Mouse (Mus musculus) frontal cortex, postnatal 25 days (tissue): ENCODE results near the gene Ccdc40.

Experiments
- DNase-seq, 2 experiments: peaks; one replicate each; pipeline ENCODE4 v3.0.0; 2022; ENCODE audit warnings: low spot score in 2 of 2

Ccdc40 gene

GRCm38 (mm10) chr11:119208870-119209370, 19.5 kb upstream of the Ccdc40 start:
- no peak for DNase-seq

DNA sequence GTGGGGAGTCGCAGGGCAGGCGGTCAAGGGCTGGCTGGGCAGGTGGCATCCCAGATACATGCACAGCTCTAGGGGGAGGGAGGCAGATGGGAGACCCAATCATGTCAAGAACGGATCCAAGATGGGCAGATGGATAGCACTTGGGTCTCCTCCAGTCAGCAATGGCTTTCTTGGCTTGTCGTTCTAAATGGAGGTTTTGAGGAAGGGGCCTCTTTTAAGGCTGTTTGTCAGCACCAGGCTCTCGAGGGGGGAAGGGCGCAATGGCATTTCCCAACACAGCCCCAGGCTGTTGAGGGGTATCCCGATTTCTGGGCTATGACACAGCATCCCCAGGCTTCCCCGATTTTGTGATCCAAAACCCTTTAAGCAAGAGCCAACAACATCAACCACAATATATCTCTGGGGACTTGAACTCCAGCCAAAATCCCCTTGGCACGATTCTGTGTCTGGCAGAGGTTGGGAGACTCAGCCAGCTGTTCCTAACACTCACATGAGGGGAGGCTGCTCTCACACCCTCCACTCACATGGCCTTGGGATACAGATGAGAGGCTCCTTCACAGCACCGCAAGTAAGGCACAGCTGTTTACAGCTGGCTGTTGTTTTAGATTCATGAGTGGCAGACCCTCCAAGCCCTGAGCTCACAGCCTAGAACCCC, 18.9 kb upstream of the Ccdc40 start:
- DNase-seq = no peak

GRCm38 (mm10) chr11:119210321-119211100, 17.9 kb upstream of the Ccdc40 start:
- DNase-seq = peak in 1 of 2 experiments; percentile 55

GRCm38 (mm10) chr11:119211604-119212309, 16.6 kb upstream of the Ccdc40 start:
- DNase-seq = no peak

GRCm38 (mm10) chr11:119213166-119213885, 15.0 kb upstream of the Ccdc40 start:
- DNase-seq = no peak

DNA sequence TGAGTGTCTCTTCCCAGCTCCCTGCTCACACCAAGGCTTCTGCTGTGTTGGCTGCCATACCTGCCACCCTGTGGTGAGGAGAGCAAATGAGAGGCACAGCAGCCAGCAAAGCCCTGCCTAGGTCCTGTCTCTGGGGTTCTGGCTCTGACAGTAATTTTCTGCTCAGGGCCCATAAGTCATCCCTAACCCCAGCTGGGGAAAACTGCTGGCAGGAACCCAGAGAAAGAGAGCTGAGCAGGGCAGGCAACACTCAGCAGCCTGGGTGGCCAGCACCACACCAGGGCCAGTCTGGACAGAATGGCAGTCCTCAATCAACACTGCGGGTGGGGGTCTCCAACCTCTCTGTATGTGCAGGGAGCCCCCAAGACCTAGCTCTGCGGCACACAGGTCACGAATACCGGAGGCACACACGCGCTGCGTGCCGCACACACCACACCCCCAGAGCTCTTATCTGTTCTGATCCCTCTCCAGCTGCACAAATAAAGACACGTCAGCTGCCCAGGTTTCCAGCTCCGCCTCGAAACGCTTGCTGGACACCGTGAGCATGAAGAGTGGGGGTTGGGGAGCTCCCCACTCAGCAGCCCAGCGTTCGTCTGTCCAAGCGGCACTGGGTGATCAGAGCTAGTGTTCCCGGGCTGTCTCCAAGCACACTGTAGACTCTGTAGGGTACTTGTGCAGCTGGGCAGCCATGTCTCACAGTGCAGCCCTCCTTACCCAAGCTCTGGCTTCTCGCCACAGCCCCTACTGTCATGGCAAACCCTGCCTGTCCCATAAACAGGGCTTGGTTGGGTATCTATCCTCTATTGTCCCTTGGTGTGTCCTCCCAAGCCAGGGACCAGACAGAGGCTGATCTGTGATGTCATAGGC, 13.1 kb upstream of the Ccdc40 start:
- no peak for DNase-seq

GRCm38 (mm10) chr11:119215905-119216507, 12.4 kb upstream of the Ccdc40 start:
- no peak for DNase-seq

- DNase-seq = no peak
These were observed 10.5 kb upstream of the Ccdc40 start for GRCm38 (mm10) chr11:119217861-119218260.

- peak in 1 of 2 experiments; percentile 40 for DNase-seq
These were observed 8.4 kb upstream of the Ccdc40 start for GRCm38 (mm10) chr11:119219816-119220465.

DNA sequence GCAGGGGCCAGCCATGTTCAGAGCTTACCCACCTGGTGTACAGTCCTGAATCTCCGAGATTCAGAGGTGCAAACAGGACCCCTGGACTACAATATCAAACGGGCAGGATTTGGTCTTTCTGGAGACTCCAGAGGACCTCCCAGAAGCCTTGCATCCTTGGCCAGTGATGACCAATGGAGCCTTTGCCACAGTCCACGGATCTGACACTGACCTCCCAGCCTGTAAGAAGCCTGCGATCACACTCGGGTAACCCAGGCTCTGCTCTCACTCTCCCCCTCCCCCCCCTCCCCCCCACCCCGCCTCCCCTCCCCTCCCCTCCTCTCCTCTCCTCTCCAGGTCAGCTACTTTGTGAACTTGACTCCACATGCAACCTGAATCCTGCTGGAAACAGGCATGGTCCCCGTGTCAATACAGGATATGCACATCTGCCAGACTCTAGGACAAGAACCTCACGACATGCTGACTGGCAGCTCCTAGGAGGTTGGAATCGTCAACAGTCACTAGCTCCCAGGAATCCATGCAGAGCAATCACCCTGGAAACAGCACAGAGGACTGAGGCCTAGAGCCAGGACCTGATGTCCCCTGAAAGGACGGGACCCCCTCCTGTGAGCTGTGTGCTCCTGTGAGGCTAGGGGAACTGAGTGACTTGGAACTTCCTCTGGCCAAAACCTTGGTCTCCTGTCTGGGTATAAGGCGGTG, 6.4 kb upstream of the Ccdc40 start:
- DNase-seq = no peak

DNA sequence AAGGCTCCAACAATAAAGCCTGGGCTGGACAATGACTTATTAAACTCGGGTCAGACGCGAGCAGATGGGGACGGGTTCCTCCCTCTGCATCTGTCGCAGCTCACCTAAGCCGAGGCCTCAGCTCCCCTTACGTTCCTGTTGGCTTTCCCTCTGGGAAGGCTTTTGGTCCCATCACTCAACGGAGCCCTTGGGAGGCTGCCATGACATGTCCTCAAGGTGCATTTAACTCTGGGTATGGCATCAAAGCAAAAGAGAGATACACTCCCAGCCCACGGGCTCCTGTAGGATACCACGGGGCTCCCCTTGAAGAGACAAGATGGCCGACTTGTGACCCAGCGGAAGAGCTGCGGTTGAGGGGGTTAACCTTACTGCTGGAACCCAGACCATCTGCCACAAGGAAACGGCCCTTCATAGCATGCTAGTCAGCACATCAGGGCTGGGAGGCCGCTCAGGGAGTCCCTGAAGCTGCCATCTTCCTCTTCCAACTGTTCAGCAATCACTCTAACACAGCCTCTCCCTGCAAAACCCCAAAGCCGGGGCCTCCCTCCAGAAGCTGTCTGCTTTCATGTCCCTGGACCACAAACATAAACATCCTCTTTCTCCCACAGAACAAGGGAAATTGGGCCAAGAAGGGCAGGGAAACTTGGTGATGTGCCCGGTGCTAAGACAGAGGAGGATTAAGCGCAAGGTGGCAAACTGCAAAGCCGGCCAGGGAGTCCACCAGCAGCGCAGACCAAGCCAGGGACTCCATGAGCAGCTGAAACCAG, 5.1 kb upstream of the Ccdc40 start:
- no peak for DNase-seq

DNA sequence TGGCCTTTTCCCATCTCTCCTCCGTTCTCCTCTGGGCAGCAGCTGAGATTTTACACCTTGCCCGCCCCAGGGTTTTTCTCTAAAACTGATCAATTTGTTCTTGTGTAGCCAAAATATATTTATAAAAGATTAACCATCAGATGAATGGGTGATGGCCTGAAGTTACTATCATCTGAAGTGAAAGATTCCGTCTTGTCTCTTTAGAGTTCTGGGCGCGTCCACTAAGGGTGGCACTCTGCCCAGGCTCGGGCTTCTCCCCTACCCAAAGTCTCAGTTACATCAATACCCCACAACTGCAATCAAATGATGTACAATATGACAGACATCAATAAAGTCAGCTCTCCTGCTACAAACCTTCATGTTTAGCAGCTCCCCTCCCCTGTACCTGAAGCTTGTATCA, 3.4 kb upstream of the Ccdc40 start:
- no peak for DNase-seq

DNA sequence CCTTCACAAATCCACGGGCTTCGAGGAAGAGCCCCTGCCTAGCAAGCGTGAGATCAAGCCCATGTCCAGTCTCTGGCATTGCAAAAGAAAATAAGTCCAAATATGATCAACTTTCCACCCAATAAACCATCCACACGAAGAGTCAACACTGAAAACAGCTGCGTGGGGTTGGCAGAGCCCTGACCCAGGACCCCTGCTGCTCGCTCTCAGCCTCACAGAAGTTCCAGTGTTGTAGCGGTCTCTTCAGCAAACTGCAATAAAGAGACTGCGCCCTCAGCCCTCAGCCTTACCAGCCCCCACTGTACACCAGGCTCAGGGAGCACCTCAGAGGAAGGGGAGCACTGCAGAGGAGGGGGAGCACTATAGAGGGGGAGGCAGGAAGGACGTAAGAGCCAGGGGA, 2.7 kb upstream of the Ccdc40 start:
- DNase-seq = no peak

DNA sequence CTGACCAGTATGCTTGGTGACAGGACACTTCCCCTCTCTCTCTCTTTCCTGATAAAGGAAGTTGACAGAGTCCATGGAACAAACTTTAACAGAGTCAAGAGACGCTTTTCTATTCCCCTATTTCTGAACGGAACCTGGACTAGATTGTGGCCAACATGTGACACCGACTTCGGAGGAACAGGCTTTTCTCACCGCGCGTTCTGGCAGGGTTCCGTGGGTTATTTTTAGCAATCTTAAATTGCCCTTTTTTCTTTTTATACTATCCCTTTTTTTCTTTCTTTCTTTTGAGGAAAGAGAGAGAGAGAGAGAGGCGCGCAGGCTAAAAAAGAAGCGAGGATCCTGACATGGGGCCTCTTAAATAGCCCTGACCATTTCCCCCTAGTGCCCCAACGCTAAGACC, 781 bp upstream of the Ccdc40 start:
- DNase-seq = no peak

DNA sequence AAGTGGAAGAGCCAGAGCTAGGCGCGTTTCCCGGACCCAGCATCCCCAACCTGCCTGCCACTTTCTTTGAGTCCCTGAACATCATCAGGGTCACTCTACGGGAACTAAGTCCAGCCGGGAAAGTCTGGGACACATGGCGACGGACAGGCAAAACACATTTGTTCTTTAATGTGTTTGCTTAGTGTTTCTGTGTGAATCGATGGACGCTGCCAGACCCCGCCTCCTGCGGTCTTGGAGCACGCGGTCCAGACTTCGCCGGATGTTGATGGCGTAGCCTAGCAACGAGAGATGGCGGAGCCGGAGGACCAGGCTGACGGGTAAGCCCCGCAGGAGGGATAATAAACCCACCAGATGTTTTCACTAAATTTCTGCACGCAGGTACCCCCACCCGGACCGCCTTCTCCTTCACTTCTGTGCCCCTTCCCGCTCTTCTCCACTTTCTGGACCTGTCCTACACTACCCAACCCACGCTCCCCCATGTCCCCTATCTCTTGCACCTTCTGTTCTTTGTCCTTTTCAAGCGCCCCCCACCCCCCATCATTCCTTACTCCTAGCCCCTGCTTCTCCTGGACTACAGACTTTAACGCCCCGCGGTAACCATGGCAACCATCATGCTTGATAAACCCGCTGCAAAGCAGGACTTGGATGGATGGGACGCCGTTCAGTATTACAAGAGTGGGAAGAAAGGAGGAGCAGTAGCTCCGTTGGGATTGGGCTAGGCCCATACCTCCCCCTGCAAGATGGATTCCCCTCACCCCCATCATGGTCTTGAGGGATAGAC, 664 bp downstream of the Ccdc40 start:
- peak; percentile 37 to 49 for DNase-seq

DNA sequence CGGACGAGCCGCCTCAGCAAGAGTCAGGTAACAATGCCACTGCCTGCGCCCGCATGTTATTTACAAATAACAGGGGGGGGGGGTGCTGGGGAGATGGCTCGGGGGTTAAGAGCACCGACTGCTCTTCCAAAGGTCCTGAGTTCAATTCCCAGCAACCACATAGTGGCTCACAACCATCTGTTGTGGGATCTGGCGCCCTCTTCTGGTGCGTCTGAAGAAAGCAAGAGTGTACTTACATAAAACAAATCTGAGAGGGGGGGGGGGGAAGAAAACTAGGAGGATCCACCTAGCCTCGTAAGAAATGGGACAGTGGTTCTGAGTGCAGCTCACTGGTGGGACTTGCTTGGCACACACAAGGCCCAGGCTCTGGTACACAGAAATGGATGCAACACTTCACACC, 6.4 kb downstream of the Ccdc40 start:
- DNase-seq = no peak

GRCm38 (mm10) chr11:119235596-119235995, 7.2 kb downstream of the Ccdc40 start:
- DNase-seq = peak in 1 of 2 experiments; percentile 26

GRCm38 (mm10) chr11:119236354-119236753, 8.0 kb downstream of the Ccdc40 start:
- no peak for DNase-seq
